28 mouse cellular contexts compared by ENCODE assay signal in the genomic region with DNA sequence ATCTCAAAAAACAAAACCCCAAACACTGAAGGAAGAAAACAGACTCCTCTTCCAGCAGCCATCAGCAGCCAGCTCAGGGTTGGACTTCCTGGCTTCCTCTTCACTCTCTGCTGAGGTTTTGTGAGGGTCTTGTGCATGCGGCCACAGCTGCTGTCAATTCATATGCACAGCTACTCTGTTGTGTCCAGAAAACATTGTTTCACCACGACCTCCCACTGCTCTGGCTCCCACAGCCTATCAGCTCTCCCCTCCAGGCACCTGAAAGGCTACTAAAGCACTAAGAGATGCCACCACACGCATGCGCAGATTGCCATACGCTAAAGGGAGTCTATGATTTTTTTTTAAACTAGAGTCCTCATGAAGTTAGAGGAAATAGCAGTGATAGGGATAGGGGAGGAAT. TPM values are rescaled to one million over a fixed set of nuclear protein-coding genes. Genes with fewer than 3 reads are reported as not detected.
DNase-seq lines count a peak whose midpoint lies in the region; TF ChIP-seq lines count a peak whose summit lies in the region.
"Had no signal": no experiment of that assay in that cellular context is flagged by ENCODE, and none has a peak within 500 bp of the region (broad histone marks: within the 10 kb centered on the region; RNA-seq: fewer than 3 reads in every experiment).

No protein-coding gene starts in this region.

- peaks cover 3 to 5% of the 10 kb centered on the region in 2 experiments; a peak in 3 of 4 replicates for H3K4me1 ChIP-seq in ES-E14 (ENCODE audit: control insufficient read depth in 2 of 2, insufficient read depth in 2 of 2, low read length in 2 of 2, poor library complexity in 1 of 2)
- H3K4me1 ChIP-seq: embryonic facial prominence, embryonic 10.5 days; embryonic facial prominence, embryonic 13.5 days; forebrain, embryonic 12.5 days; forebrain, embryonic 15.5 days; heart, embryonic 10.5 days; heart, embryonic 13.5 days had no signal

- no peak overlapping the region; the same call in 1 of the 2 replicates for H3K27ac ChIP-seq in ES-E14 (ENCODE audit: insufficient read depth, low read depth, low read length, poor library complexity, severe bottlenecking)
- H3K27ac ChIP-seq: embryonic facial prominence, embryonic 10.5 days; embryonic facial prominence, embryonic 13.5 days; forebrain, embryonic 12.5 days; forebrain, embryonic 15.5 days; heart, embryonic 10.5 days; heart, embryonic 13.5 days; hindbrain, embryonic 14.5 days; hindbrain, postnatal 0 days had no signal

- no peak overlapping the region for H3K9ac ChIP-seq in ES-E14 (ENCODE audit: insufficient read depth, low read depth, low read length, poor library complexity, severe bottlenecking)
- H3K9ac ChIP-seq: embryonic facial prominence, embryonic 13.5 days; forebrain, embryonic 12.5 days; forebrain, embryonic 15.5 days; heart, embryonic 13.5 days; hindbrain, embryonic 14.5 days had no signal

- H3K4me3 ChIP-seq in ES-E14 (ENCODE audit: insufficient read depth in 1 of 2, low read depth in 1 of 2, low read length in 2 of 2, poor library complexity in 1 of 2, severe bottlenecking in 1 of 2) = no peak overlapping the region
- H3K4me3 ChIP-seq: embryonic facial prominence, embryonic 10.5 days; embryonic facial prominence, embryonic 13.5 days; erythroblast, embryonic 14.5 days; forebrain, embryonic 12.5 days; forebrain, embryonic 15.5 days; heart, embryonic 10.5 days; heart, embryonic 13.5 days had no signal

- DNase-seq in testis, postnatal 14 days (ENCODE audit: low spot score) = peak; percentile 66
- no peak for DNase-seq in testis, postnatal 10 days (ENCODE audit: low spot score)
- peak; percentile 54 for DNase-seq in ES-E14 (ENCODE audit: low read depth, low spot score)
- peak; percentile 39 for DNase-seq in brain, adult 2 months (ENCODE audit: low read depth, low spot score)
- no peak for DNase-seq in T-cell, adult 2 months (ENCODE audit: low spot score)
- DNase-seq in heart, adult 9 months (ENCODE audit: low spot score in 2 of 2) = no peak
- DNase-seq: adrenal gland, adult 2 months; adrenal gland, postnatal 14 days; cerebellum, adult 11-12 months; cerebellum, adult 8-10 months; cerebellum, postnatal 10 days; cerebellum, postnatal 36 days; embryo, embryonic 11 days; gastrocnemius, postnatal 25 days; heart, adult 18-20 months; heart, postnatal 14 days; heart, postnatal 4 days had no signal

- no peaks in the 10 kb centered on the region for H3K9me3 ChIP-seq in ES-E14 (ENCODE audit: control insufficient read depth, insufficient read depth, low read depth, low read length)
- H3K9me3 ChIP-seq: embryonic facial prominence, embryonic 10.5 days; embryonic facial prominence, embryonic 13.5 days; forebrain, embryonic 12.5 days; forebrain, embryonic 15.5 days; heart, embryonic 10.5 days; heart, embryonic 13.5 days had no signal

- in situ Hi-C loops in ES-E14 (cut with MboI; ENCODE audit: low sequenced_read_pairs in 2 of 2, unreplicated experiment in 2 of 2) = no loop called here

- no peaks in the 10 kb centered on the region for H3K36me3 ChIP-seq in ES-E14 (ENCODE audit: control insufficient read depth, insufficient read depth, low read length, poor library complexity, severe bottlenecking)
- H3K36me3 ChIP-seq: embryonic facial prominence, embryonic 10.5 days; embryonic facial prominence, embryonic 13.5 days; forebrain, embryonic 12.5 days; forebrain, embryonic 15.5 days; heart, embryonic 10.5 days; heart, embryonic 13.5 days had no signal

TF ChIP-seq in ES-E14, 5 proteins besides CTCF, POLR2A, EP300 and RAD21:
- no peak for TF ChIP-seq MAFK (IDR thresholded peaks at IDR 0.05; ENCODE audit: insufficient read depth, low read depth, low read length)
- TF ChIP-seq HCFC1 (IDR thresholded peaks at IDR 0.05; ENCODE audit: borderline replicate concordance, insufficient read depth, low read length) = no peak
- TF ChIP-seq CHD2 (IDR thresholded peaks at IDR 0.05; ENCODE audit: low read depth, low read length) = no peak
- no peak for TF ChIP-seq ZNF384 (IDR thresholded peaks at IDR 0.05; ENCODE audit: low read depth, low read length)
- TF ChIP-seq ZC3H11A (IDR thresholded peaks at IDR 0.05; ENCODE audit: borderline replicate concordance, low read depth, low read length) = no peak

RNA-seq across cellular contexts. Expression of gene Csnk2a2, which starts 15.0 kb away (rescaled TPM):
- total RNA-seq in ES-E14 (2012; rRNA removed) = 40.2 and 52.4 TPM in 2 replicates

RNA-seq across cellular contexts. Expression of gene Ccdc113, which starts 29.1 kb away (rescaled TPM):
- total RNA-seq in ES-E14 (2012; rRNA removed) = 1.1 and 1.4 TPM in 2 replicates
- total RNA-seq: gastrocnemius, adult 8-10 months; gastrocnemius, postnatal 25 days; heart, postnatal 14 days; MEL had no signal

Comparison
In these comparisons a context has a peak if more than half of its experiments do, and no peak if none do; other contexts are left out.
1. DNase-seq: peak in testis, postnatal 14 days (single experiment), ES-E14 (single experiment) and brain, adult 2 months (single experiment); none in testis, postnatal 10 days (single experiment), T-cell, adult 2 months (single experiment) and heart, adult 9 months (0 of 2).